Mouse (Mus musculus) lung, postnatal 14 days (tissue): ENCODE data around the gene Fkbp10.

ENCODE experiments used
- DNase-seq: peaks from one replicate; pipeline ENCODE4 v3.0.0; 2021

Fkbp10 gene

DNA sequence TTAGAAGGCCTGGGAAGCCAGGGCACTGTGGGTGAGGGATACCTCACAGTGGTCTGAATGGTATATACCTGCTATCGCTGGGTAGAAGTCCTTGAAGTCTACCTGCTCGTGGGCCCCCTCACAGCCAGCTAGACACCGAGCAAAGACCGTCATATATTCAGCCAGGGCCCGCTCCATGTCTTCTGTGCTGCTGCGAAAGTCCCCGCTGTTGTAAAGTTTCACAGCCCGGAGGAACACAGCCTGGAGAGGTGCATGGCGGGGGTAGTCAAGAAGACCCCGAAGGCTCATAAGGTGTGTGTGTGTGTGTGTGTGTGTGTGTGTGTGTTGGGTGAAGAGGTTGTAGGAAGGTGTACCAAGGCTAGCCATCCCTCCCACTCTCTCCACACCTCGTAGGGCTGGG, 2.0 kb upstream of the Fkbp10 start:
- DNase-seq, result no peak

DNA sequence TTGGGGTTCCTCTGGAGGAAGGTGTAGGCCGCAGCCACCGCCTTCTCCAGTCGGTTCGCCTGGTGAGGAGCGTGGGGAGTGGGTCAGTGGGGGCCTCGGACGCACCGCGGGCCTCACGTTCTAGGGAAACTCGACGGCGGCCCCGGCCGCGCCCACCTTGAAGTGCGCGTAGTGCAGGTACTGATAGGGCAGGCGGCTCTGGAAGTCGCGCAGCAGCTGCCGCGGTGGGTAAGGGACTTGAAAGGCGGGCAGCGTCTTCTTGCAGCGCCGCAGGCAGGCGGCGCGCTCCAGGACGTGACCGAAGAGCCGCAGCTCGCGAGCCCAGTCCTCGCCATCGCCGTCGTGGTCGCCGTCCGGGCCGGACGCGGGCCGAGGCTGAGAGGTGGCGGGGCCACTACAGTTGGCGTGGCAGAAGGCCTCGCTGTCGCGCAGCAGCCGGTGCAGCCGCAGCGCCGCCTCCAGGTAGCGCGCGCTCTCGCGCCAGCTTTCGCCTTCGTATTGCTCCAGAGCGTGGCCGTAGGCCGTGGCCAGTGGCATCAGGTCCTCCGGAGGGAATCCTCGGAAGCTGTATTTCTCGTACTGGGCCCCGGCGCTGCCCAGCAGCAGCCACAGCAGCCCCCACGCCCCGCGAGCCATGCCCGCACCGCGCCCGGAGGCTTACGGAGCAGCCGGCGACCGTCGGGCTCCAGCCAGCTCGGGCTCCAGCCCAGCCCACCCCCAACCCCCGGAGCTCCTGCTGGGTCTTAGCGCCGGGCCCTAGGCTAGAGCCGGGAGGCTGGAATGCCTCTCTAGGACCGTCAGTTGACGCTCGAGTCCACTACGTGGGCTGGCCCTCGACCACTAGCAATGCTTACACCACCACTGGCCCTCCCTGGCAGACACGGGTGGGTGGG, 1.2 kb upstream of the Fkbp10 start, which contains the start of gene P3h4:
P3h4 (minus strand) TSS at position 816 of the 893 bp plus-strand sequence.
- DNase-seq, result peak; percentile 85

DNA sequence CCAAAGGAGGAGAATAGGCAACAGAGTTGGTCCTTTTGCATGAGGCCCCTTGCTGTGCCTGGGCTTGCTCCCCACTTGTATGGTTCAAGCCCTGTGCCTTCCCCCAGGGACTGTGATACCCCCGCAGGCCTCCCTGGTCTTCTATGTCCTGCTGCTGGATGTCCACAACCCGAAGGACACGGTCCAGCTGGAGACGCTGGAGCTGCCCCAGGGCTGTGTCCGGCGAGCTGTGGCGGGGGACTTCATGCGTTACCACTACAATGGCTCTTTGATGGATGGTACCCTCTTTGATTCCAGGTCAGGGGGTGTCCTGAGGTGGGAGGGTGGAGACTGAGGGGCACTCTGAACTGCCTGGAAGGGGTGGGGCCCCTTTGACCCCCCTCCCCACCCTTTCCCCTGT, 6.0 kb downstream of the Fkbp10 start:
- DNase-seq, result no peak

DNA sequence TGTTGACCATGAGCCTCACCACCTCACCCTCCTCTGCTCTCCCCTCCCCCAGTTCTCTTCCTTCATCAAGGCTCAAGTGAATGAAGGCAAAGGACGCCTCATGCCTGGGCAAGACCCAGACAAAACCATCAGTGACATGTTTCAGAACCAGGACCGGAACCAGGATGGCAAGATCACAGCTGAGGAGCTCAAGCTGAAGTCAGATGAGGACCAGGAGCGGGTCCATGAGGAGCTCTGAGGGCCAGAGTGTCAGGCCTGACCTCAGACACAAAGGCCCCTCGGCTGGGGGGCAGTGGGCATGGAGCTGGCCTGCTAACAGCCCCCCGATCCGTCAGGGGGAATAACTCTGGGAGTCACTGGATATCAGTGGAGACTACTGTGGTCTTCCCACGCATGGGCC, 8.3 kb downstream of the Fkbp10 start:
- no peak for DNase-seq

DNA sequence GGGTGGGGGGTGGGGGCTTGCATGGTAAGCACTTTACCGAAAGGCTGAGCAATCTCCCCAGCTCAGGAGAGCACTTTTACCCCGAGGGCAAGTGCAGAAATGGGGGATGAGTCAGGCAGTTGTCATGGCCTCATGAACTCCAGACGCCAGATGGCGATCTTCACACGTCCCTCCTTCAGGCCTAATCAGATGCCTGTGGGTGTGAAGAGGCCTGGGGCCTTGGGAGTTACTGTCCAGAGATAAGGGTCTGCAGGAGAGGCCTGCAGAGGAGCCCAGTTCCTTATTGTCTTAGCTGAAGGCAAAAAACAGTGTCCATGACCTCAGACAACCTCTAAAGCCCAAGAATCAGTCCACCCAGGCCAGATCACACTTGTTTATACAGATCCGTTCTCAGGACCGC, 10.4 kb downstream of the Fkbp10 start:
- peak; percentile 87 for DNase-seq

DNA sequence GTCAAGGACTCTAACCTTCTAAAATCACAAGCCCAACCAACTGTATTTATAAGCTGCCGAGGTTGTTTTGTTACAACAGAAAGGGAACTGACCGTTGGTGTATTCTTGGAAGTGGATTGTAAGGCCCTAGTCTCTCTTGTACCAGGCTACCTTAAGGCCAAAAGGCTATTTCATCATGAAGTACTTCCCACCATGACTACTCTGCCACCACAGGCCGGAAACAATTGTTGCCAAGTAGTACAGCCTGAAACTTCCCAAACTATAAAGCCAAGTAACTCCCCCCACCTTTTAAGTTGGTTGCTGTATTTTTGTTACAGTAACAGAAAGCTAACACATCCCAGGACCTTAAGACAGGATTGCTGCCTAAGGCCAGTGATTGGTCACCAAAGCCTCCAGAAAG, 11.3 kb downstream of the Fkbp10 start:
- DNase-seq, result no peak

DNA sequence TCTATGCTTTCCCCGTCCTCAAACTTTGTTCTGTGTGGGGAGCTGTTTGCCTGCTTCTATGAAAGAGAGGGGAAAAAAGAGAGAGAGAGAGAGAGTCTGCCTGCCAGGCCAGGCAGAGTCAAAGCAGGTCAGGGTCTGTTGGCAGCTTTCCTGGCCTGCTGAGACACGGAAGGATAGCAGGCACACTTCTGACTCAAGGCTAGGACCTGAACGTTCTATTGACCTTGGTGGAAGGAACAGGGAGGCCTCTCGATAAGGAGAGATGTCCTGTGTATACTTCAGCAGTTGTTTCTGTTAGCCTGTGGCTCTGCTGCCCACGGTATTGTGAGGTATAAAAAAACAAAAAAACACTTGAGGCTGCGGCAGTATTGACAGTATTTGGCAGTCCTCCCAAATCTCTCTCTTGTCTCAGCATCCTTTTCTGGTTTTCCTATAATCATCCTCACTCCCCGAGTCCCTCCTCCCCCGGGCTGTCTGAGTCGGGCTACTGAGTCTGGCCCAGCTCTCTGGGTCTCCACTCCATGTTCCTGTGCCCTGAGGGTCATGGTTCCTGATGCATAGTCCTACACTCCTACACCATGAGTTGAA, 13.2 kb downstream of the Fkbp10 start:
- no peak for DNase-seq

DNA sequence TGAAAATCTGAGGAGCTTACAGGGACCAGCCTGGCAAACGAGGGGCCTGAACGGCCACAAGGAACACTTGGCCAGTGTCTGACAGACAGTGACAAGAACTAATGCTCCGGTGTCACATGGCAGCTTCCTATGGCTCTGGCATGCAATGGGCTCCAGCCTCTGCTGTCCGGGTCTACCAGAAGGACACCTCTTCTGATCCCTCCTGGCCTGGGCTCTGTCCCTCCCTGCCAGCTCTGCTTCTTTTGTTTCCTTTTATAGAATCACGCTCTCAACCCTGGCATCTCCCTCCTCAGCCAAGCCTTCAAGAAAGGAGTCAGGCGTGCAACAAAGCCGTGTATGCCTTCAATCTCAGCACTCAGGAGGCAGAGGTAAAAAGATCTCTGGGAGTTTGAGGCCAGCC, 14.6 kb downstream of the Fkbp10 start:
- DNase-seq, result no peak

DNA sequence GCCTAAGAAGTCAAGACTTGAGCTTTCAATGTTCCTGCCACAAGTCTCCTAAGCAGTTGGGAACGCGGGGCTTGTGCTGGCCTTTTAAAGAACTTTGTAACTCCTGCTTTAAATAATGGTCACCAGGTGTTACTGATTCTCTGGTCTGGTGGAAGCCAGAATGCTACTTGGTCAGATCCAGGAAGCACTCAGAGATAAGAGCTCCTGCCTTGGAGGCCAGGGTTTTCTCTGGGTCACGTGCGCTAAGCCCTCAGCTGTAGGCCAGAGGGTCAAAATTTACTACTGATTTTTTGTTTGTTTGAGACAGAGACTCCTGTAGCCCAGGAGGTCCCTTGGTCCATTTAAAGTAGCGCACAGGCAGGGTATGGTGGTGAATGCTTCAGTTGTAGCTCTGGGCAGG, 16.5 kb downstream of the Fkbp10 start:
- no peak for DNase-seq

DNA sequence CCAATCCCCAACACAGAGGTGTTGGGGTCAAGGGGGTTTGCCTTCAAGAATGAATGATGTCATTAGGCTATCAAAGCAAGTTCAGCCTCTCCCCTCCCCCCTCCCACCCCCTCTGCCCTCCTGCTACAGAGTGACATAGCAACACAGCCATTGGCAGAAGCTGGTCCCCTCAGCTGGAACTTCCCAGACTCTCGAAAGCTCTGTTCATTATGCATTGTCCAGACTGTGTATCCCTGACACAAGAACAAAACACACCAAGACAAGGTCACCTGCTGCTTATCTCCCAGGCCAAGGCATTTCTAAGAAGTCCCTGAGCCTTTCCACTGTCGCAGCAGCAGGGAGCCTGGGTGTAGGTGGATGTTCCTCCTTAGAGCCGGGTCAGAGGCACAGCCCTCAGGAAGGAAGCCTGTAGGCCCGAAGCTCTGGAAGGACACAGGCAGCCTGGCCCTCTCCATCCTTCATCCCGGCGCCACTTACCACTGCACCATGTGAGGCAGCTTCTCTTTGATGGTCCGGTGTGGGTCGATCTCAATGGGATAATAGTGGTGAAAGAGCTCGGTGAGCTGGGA, 20.3 kb downstream of the Fkbp10 start:
- no peak for DNase-seq

DNA sequence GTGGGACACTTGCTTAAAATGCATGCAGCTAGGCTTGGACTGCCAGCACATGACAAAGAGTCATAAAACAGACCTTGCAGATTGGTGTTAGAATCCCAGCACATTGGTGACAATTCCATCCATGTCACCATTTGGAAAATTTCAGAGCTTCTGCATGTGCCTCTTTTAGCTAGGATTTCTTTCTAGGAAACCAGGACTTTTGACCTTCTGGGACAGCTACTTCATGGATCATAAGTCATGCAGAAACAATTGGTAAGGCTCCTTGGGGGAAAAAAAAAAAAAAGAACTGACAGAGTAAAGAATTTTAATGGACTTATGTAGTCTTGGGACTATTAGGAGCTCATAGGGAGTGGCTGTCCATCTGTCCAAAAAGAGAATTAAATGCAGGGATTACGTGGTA, 22.4 kb downstream of the Fkbp10 start:
- DNase-seq, result no peak

DNA sequence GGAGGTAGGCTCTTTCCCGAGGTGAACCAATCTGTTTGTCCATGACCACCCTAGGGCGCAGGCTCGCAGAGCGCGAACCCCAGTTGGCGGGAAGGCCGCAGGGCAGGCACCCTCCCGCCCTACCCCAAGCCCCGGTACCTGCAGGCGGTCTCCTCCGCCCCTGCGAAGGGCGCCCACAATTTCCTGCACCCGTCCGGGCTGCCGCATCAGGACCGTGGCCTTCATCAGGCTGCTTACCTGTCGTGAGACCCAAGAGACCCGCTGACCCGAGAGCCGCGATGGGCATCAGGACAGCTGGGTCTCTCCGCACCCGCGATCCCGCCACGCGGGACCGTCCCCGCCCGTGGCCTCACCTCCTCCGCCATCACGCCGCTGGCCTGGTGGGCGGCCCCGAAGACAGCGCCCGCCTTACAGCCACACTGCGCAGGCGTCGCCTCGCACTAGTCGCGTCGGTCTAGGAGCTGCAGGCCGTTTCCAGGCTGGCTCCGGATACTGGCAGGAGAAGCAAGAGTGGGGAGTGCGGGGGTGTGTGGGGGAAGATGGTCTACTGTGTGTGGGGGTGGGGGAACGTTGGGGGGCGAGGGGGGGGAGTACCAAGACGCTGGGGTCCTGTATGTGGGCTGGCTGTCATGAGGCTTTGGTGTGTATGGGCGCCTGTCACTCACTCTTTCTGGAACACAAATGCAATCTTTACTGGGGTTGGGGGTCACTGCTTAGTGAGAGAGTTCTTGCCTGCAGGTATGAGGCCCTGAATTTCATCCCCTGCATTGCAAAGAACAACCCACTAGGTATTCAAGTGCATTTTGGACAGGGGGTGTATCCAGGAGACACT, 25.4 kb downstream of the Fkbp10 start:
- peak; percentile 84 for DNase-seq

DNA sequence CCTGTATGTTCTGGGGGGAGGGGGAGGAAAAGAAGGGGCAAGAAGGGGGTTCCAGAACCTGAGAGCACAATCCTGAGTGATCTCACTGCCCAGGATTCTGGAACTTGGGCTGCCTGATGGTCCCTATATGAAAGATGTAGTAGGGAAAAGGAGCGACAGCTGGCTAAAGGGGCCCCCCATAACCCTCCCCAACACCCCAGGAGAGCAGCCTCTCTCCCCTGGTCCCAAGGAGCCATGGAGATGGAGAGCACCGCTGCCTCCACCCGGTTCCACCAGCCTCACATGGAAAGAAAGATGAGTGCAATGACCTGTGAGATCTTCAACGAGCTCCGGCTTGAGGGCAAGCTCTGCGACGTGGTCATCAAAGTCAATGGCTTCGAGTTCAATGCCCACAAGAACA, 26.3 kb downstream of the Fkbp10 start, which contains the start of the genes Nt5c3b and Klhl10:
Nt5c3b (minus strand) TSS at position 12 of the 400 bp plus-strand sequence.
Klhl10 (plus strand) TSS at position 121 of the 400 bp plus-strand sequence.
- no peak for DNase-seq

DNA sequence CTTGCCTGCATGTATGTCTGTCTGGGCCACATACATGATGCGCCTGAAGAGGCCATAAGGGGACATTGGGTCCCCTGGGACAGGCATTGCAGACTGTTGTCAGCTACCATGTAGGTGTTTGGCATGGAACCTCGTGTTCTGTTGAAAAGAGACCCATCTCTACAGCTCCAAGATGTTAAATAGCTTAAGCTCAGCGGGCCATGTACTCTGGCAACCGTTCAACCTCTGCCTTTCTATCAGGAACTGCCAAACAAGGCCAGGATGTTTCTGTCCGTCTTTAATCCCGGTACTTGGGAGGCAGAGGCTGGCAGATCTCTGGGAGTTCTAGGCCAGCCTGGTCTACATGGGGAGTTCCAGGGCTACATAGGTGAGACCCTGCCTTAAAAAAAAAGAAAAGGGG, 27.1 kb downstream of the Fkbp10 start:
- no peak for DNase-seq

DNA sequence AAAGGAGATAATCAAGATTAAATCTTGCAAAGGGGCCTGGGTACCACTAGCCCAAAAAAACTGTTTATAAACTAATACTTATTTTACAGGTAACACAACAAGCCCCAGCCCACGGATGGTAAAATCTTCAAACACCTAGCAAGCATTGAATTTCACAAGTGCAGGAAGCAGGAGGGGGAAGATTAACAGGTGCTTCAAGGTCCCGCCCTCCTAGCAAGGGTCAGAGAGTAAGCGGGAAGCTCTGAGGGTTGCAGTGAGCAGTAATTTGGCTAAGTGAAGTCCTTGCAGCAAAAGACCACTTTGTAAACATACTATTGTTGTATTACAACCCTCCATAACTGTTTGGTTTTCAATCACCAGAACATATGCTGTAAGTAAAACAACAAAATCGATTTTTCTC, 41.8 kb downstream of the Fkbp10 start:
- DNase-seq, result no peak

DNA sequence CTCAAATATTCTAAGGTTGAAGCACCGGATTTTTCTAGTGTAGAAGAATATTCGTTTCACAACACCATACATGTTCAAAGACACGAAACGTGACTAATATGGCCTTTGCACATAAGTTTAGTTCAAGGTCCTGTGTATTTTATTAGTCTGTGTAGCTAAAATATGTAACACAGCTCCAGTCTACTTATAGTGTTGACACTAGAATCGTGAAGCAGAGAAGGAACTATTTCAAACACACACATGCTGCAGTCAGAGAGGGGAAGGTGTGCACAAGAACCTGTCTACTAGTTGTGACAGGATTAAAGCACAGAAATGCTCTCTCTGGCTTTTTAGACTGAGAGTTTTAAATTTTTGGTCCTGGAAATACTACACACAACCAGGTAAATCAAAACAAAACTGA, 42.2 kb downstream of the Fkbp10 start:
- DNase-seq, result no peak

DNA sequence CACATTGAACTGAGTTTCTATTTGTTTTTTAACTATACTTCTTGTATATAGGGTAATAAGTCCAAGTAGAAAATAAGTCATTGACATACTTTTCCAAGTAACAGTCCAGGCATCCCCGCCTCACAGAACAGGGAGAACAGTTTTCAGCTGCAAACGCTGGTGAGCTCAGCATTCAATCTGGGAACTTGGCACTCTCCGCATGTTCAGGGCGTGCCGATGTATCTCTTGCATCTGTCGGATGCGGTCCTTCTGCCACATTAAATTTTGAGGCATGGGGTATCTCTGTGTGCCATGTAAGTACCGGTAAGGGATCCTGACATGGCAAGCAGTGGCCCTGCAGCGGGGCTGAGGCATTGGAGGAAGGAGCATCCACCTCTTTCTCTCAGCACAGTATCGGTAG, 47.2 kb downstream of the Fkbp10 start:
- no peak for DNase-seq

DNA sequence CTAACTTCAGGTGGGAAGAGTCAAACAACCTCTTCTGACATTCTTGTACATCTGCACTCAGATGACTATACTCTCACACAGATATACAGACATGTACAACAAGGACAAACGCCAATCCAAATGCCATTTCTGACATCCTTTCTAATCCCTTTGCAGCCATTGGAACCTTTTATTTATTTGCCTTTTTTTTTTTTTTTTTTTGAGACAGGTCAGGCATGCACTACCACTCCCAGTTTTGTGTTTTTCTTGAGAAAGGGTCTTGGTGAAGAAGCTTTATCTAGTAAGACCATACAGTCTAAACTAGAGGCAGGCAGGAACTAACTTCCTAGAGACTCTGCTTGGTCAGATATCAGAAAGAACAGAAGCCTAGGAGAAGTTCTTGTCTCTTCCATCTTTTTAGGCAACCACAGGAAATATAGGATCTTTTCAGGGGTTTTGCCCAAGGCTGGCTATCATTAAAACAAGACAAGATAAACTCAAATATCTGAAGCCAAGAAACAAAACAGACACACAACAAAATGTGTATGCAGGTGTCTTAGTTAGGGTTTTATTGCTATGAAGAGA, 49.8 kb downstream of the Fkbp10 start:
- DNase-seq, result no peak

DNA sequence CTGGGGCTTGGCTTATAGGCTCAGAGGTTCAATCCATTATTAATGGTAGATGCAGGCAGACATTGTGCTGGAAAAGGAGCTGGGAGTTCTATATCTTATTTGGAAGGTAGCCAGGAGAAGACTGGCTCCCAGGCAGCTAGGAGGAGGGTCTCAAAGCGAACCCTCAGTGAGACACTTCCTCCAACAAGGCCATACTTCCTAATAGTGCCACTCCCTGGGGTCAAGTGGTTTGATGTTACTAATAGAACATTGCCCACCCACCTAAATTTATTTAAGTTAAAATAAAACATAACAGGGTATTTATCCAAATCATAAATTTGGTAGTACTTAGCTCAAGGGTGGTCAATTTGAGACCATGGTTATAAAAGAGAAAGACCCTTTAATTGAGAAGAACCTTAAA, 50.3 kb downstream of the Fkbp10 start:
- DNase-seq, result no peak

DNA sequence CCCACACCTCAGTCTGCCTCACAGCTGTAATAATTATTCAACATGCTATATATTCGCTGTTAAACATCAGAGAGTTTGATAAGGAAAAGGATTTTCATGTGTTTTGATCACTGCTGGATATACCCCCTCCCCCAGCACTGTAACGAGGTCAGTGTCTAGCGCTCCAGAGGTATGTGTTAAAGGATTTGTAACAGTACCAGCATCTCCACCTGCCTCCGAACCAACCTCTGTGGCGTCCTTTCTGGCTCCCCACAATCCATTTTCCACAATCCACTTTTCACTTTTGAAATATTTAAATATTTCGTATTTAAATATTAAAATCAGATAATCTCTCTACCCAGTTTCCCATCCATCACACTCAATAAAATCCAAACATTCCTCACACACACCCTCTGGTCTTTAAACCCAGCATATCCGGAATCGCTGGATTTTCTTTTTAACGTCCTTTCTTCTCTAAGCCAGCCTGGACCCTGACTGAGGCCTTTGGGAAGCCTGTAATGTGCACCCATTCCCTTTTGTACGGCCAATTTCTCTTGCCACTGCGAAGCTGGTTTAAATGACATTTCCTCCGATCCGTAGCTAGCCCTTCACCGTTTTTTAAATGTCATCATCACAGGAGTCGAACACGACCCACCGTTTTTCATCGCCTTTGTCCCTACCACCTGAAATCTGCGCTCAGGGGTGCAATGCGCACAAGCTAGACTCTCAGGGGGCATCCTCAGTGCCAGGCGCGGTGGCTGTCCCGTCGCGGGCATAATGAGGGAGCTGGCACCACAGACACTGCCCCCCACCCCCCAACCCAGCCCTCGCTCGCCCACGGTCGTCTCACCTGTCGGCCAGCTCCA, 56.1 kb downstream of the Fkbp10 start:
- no peak for DNase-seq

DNA sequence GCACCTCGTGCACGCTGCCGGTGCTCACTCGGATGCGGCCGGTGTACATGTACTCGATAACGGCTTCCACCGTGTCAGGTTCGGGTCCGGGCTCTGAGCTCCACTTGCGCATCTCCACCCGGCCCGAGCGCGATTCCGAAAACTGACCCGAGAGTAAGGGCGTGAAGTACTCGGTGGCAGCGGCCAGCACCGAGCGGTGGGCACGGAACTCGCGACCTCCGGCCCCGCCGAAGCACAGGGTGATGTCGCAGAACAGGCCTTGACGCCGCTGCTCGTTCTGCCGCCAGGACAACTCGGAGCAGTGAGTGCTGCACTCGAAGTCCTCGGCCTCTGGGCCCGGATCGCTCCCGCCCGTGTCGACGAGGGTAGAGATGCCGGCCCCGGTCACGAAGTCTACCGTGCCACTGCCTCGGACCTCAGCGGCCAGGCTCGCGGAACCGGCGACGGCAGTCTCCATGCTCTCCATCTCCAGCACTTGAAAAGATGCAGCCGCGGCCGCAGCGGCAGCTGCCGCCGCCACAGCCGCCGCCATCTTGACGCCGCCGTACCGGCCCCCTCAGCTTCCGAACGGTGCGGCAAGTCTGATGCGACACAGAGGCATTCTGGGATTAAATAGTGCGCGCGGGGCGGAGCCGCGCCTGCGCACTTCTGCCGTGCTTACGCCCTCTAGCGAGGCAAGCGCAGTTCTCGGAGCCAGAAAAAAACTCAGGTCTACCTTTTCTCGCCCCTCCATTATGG, 56.9 kb downstream of the Fkbp10 start, which contains the start of gene Klhl11:
Klhl11 (minus strand) TSS at position 545 of the 738 bp plus-strand sequence.
- DNase-seq, result peak; percentile 90
